Mouse (Mus musculus): ENCODE results near the gene Rad23b. TPM values are rescaled to one million over a fixed set of nuclear protein-coding genes. Genes with fewer than 3 reads are reported as not detected.

Gene Rad23b
- polyA plus RNA-seq, 1 experiment from 2014 or later = 98.5 TPM

DNA sequence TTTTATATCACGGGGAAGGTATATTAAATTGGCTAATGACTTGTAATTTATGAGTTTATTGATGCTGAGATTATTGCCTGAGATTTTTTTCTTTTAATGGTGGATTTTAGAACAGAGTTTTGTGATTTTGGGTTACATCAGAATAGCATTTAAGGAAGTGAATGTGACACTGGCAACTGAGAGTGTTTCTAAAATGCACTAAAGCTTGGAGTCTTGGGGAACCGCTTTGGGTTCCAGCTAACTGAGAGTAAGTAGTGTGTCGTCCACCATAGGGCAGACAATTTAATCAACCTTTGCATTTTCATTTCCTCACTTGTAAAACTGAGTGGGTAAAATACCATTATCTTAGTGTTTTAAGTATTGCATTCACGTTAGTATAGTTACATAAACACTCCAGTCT is 14.0 kb downstream of the Rad23b start:
- no peak for ATAC-seq (ENCODE audit: low FRiP score, low read depth)

DNA sequence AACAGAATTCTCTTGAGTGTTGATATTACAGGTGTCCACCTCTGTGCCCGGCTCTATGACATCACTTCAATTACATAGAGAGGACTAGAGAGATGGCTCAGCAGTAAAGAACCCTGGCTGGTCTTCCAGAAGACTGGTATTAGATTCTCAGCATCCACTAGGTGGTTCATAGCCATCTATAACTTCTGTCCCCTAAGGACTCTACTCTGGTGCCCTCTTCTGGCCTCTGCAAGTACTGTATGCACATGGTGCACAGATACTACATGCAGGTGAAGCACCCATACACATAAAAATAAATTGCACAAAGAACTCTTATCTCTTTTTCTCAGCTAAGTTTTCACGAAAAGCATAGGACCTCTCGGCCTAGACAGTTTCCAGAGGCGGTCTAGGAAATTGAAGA is 14.5 kb downstream of the Rad23b start:
- peaks cover 2% of the 10 kb centered on the region; the same call in 1 of the 2 replicates for H3K36me3 ChIP-seq
- no peak for ATAC-seq (ENCODE audit: low FRiP score, low read depth)
- 0 out of 2 replicates have a peak, but pooled peaks cover 8% of the 10 kb centered on the region for H3K4me1 ChIP-seq (replicated peaks)
- no peak overlapping the region for H3K27ac ChIP-seq (replicated peaks)
- H3K4me2 ChIP-seq = no peak overlapping the region
- no peak overlapping the region for H3K9ac ChIP-seq
- no peaks in the 10 kb centered on the region for H3K27me3 ChIP-seq
- WGBS = 91% methylated on average over 4 of the region's 4 CpGs
- H3K9me3 ChIP-seq = no peaks in the 10 kb centered on the region
- no peak overlapping the region for H3K4me3 ChIP-seq

More for the DNA sequence above, 14.0 kb downstream of the Rad23b start:
- Histone ChIP-seq H3K4me3 (no peak overlapping the region), H3K27me3 (no peaks in the 10 kb centered on the region), H3K36me3 (peaks cover 2% of the 10 kb centered on the region; the same call in 1 of the 2 replicates), H3K27ac (replicated peaks) (no peak overlapping the region), H3K9ac (no peak overlapping the region), H3K4me1 (replicated peaks) (0 out of 2 replicates have a peak, but pooled peaks cover 8% of the 10 kb centered on the region), H3K9me3 (no peaks in the 10 kb centered on the region), H3K4me2 (no peak overlapping the region)
- 92% methylated on average over 4 of the region's 4 CpGs for WGBS

DNA sequence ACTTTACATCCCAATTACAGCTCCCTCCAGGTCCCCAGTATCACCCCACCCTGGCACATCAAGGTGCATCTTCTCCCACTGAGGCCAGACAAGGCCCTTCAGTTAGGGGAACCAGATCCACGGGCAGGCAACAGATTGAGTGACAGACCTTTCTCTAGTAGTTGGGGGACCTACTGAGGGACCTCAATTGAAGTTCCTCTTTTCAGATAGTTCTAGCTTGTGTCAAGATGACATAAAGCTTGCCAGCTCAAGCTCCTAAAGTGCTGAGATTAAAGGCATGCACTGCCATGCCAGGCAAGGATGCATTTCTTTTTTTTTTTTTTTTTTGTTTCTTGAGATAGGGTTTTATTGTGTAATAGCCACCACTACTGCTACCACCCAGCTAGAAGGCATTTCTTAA is 16.2 kb downstream of the Rad23b start:
- Histone ChIP-seq H3K4me1 (replicated peaks) (0 out of 2 replicates have a peak, but pooled peaks cover 8% of the 10 kb centered on the region), H3K4me2 (no peak overlapping the region), H3K9me3 (no peaks in the 10 kb centered on the region), H3K27me3 (no peaks in the 10 kb centered on the region), H3K9ac (no peak overlapping the region), H3K4me3 (no peak overlapping the region), H3K27ac (replicated peaks) (no peak overlapping the region), H3K36me3 (peaks cover 9% of the 10 kb centered on the region)
- no peak for ATAC-seq (ENCODE audit: low FRiP score, low read depth)
- 50% methylated on average over 1 of the region's 1 CpGs for WGBS

- no peaks in the 10 kb centered on the region for H3K27me3 ChIP-seq
- no peak overlapping the region for H3K4me3 ChIP-seq
- no peak overlapping the region for H3K27ac ChIP-seq (replicated peaks)
- peaks cover 9% of the 10 kb centered on the region for H3K36me3 ChIP-seq
- no peak overlapping the region for H3K9ac ChIP-seq
- H3K9me3 ChIP-seq = no peaks in the 10 kb centered on the region
- WGBS = 94% methylated on average over 3 of the region's 3 CpGs
- ATAC-seq (ENCODE audit: low FRiP score, low read depth) = 0 out of 2 replicates have a peak, but pooled peaks have one; percentile 30
- no peak overlapping the region for H3K4me2 ChIP-seq
- 0 out of 2 replicates have a peak, but pooled peaks cover 8% of the 10 kb centered on the region for H3K4me1 ChIP-seq (replicated peaks)
Observed at GRCm38 (mm10) chr4:55370127-55370526, 20.3 kb downstream of the Rad23b start.

GRCm38 (mm10) chr4:55371355-55371754 is 21.5 kb downstream of the Rad23b start:
- Histone ChIP-seq H3K4me3 (no peak overlapping the region), H3K4me1 (replicated peaks) (no peaks in the 10 kb centered on the region), H3K9ac (no peak overlapping the region), H3K9me3 (no peaks in the 10 kb centered on the region), H3K4me2 (no peak overlapping the region), H3K27ac (replicated peaks) (no peak overlapping the region), H3K36me3 (peaks cover 9% of the 10 kb centered on the region), H3K27me3 (no peaks in the 10 kb centered on the region)
- WGBS = 84% methylated on average over 7 of the region's 7 CpGs
- ATAC-seq (ENCODE audit: low FRiP score, low read depth) = no peak

DNA sequence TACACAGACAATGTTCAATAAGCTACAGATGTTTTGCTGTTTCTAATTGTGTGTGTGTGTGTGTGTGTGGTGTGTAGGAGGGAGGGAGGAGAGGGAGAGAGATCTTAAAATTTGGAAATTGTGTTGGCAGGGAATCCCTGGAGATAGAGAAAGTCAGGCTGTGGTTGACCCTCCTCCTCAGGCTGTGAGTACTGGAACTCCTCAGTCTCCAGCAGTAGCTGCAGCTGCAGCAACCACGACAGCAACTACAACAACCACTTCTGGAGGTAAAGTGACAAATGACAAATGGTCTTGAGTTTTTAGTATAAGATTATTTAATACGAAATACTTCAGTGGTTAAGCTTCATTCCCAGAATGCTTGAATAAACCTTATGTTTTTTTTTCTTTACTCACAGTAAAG is 32.5 kb downstream of the Rad23b start:
- H3K27me3 ChIP-seq = no peaks in the 10 kb centered on the region
- no peak overlapping the region for H3K27ac ChIP-seq (replicated peaks)
- H3K4me1 ChIP-seq (replicated peaks) = no peaks in the 10 kb centered on the region
- no peak overlapping the region for H3K4me2 ChIP-seq
- H3K36me3 ChIP-seq = peaks cover 61% of the 10 kb centered on the region
- 82% methylated on average over 2 of the region's 2 CpGs for WGBS
- H3K9ac ChIP-seq = no peak overlapping the region
- H3K4me3 ChIP-seq = no peak overlapping the region
- no peak for ATAC-seq (ENCODE audit: low FRiP score, low read depth)
- no peaks in the 10 kb centered on the region for H3K9me3 ChIP-seq

DNA sequence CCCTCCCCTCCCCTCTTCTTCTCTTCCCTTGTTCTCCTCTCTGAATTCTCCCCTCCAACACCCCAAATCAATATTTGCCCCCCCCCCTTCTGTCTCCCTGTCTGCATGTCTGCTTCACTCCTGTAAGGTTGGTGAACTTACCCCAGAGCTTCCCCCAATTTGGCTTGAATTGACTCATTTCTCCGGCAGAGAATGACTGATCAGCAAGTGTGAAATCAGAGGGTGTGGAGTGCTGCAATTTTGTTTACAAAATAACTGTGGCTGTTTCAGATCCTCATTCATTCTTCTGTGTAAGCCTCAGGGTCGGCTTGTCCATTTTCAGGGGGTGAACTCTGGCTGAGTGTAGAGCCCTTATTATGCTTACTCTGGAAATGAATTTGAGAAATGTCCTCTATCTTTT is 36.9 kb downstream of the Rad23b start:
- Histone ChIP-seq H3K27me3 (no peaks in the 10 kb centered on the region), H3K4me3 (no peak overlapping the region), H3K4me2 (no peak overlapping the region), H3K27ac (replicated peaks) (no peak overlapping the region), H3K36me3 (peaks cover 59% of the 10 kb centered on the region), H3K9me3 (no peaks in the 10 kb centered on the region), H3K4me1 (replicated peaks) (no peaks in the 10 kb centered on the region), H3K9ac (no peak overlapping the region)
- 76% methylated on average over 2 of the region's 2 CpGs for WGBS
- ATAC-seq (ENCODE audit: low FRiP score, low read depth) = no peak

DNA sequence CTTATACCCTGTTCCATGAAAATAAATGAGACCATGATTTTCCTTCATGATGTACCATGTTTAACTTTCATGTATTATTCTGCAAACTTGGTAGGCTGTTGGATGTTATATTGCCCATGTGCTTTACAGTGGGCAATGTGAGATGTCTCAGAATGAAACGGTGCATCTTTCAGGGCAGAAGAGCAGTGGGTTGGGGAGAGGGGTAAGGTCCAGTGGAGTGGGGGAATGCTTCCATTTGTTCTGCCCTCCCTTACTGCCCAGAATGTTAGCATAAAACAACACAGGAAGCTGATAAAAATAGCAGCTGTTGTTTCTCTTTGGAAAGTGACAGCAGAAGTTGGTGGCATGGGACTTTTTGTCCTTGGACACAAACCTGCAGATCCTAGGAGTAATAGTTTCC is 41.6 kb downstream of the Rad23b start:
- Histone ChIP-seq H3K4me3 (no peak overlapping the region), H3K27me3 (no peaks in the 10 kb centered on the region), H3K9ac (no peak overlapping the region), H3K36me3 (peaks cover 27% of the 10 kb centered on the region), H3K9me3 (no peaks in the 10 kb centered on the region), H3K27ac (replicated peaks) (no peak overlapping the region), H3K4me1 (replicated peaks) (no peaks in the 10 kb centered on the region), H3K4me2 (no peak overlapping the region)
- ATAC-seq (ENCODE audit: low FRiP score, low read depth) = no peak
- 89% methylated on average over 1 of the region's 1 CpGs for WGBS

DNA sequence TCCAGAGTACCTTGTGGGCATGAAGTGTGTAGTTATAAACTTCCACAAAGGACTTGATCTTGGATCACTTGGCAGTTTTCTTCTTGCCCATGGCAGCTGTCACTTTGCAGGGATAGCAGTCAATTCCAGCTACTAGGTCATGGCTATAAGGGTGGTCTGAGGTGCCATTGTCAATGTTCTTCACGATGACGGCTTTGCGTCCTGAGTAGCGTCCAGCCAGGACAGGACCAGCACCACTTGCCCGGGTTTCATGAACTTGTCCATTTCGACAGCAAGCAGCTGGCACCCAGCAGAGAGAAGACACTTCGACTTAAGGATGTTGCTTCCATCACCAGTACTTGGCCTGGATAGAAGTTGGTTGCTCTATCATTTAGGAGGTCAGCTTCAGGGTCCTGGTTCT is 42.6 kb downstream of the Rad23b start:
- H3K4me2 ChIP-seq = no peak overlapping the region
- no peaks in the 10 kb centered on the region for H3K27me3 ChIP-seq
- H3K9me3 ChIP-seq = no peaks in the 10 kb centered on the region
- H3K9ac ChIP-seq = no peak overlapping the region
- H3K4me1 ChIP-seq (replicated peaks) = no peaks in the 10 kb centered on the region
- ATAC-seq (ENCODE audit: low FRiP score, low read depth) = no peak
- 87% methylated on average over 7 of the region's 7 CpGs for WGBS
- H3K36me3 ChIP-seq = peaks cover 20% of the 10 kb centered on the region
- no peak overlapping the region for H3K4me3 ChIP-seq
- H3K27ac ChIP-seq (replicated peaks) = no peak overlapping the region

DNA sequence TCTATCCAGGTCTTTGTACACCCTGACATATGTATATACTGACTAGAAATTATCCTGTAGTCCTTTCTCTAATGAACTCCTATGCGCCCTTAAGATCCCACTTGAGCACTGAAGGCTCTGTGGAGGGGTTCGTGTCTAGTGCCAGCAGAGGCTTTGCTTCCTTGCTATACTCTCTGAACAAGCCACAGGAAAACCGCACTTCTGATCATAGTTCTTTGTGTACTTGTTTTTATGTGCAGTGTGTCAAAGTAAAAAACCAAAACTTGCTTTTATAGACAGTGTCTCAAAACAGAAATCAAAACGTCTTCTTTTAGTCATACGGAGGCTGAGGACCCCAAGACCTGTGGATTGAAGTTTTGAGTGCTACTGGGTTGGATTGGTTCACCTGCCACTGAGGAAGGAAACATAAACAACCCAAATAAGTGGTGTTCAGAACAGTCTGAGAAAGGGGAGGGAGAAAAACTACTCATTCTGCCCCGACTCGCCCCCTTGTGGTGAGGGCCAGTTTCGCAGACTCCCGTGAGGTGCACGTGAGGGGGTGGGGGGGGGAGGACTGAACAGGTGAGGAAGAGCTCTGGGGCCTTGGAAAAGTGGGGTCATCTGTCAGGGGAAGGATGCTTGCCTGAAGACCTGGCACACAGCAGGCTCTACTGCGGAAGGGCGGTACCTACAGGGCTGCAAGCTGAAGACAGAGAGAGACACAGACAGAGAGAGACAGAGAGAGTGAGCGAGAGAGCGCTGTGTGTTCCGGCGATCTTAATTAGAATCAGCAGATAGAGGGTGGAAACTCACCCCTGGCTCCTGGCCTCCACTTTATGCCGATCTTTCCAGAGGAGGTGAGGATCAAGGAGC is 48.3 kb downstream of the Rad23b start:
- no peak overlapping the region for H3K9ac ChIP-seq
- 50% methylated on average over 17 of the region's 17 CpGs for WGBS
- H3K4me3 ChIP-seq = no peak overlapping the region
- H3K36me3 ChIP-seq = no peaks in the 10 kb centered on the region
- H3K27me3 ChIP-seq = no peaks in the 10 kb centered on the region
- no peak overlapping the region for H3K27ac ChIP-seq (replicated peaks)
- peak; percentile 48; the same call in 1 of the 2 replicates for ATAC-seq (ENCODE audit: low FRiP score, low read depth)
- no peaks in the 10 kb centered on the region for H3K4me1 ChIP-seq (replicated peaks)
- H3K4me2 ChIP-seq = peak overlapping the region; percentile 16; the same call in 1 of the 2 replicates
- no peaks in the 10 kb centered on the region for H3K9me3 ChIP-seq

DNA sequence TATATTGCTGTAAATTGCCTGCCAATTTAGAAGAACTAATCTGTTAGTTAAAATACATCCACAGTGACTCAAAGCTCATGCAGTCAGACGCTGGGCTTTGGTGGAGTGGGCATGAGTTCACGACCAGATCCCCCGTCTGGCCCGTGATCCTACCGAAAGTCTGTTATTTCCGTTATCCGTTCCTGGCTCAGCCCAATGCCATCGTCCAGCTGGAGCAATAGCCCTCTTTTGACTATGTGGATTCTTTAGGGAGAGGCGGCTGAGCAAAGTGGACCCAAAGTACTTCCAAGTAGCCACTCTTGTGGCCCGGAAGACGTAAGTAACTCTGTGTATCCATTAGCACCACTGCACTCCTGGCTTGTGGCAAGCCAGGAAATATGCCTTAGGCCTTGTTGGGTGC is 49.1 kb downstream of the Rad23b start:
- Histone ChIP-seq H3K36me3 (no peaks in the 10 kb centered on the region), H3K27me3 (no peaks in the 10 kb centered on the region), H3K4me1 (replicated peaks) (no peaks in the 10 kb centered on the region), H3K4me3 (no peak overlapping the region), H3K27ac (replicated peaks) (no peak overlapping the region), H3K4me2 (no peak overlapping the region; the same call in 1 of the 2 replicates), H3K9ac (no peak overlapping the region), H3K9me3 (no peaks in the 10 kb centered on the region)
- WGBS = 89% methylated on average over 11 of the region's 11 CpGs
- no peak for ATAC-seq (ENCODE audit: low FRiP score, low read depth)

DNA sequence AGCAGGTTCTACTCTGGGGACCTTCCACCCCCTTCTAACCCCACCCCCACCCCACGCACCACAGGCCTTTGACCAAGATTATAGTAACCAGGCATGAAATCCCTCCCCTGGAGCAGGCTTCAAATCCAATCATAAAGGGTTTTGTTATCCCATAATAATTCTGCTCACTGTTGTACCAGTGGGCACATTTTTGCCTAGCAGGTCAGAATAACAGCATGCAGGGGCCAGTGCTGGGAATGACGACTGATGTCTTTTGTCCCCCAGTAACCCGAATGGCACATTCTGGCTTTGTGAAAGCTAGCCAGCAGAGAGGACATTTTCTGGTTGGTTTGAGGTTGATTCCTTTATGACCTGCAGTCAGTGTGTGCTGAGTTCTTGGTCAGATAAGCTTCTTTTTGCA is 55.5 kb downstream of the Rad23b start:
- H3K9me3 ChIP-seq = no peaks in the 10 kb centered on the region
- no peak overlapping the region for H3K4me2 ChIP-seq
- no peaks in the 10 kb centered on the region for H3K27me3 ChIP-seq
- 33% methylated on average over 3 of the region's 3 CpGs for WGBS
- H3K36me3 ChIP-seq = no peaks in the 10 kb centered on the region
- no peak overlapping the region for H3K27ac ChIP-seq (replicated peaks)
- H3K4me3 ChIP-seq = no peak overlapping the region
- ATAC-seq (ENCODE audit: low FRiP score, low read depth) = no peak
- H3K4me1 ChIP-seq (replicated peaks) = no peaks in the 10 kb centered on the region
- no peak overlapping the region for H3K9ac ChIP-seq

Measured in hindbrain, embryonic 15.5 days (tissue).